Mouse (Mus musculus) G1E-ER4 (cell line): ENCODE data around the gene Rabggta. TPM values are rescaled to one million over a fixed set of nuclear protein-coding genes. Genes with fewer than 3 reads are reported as not detected.
A peak's percentile ranks its signal among the peaks of the same experiment; 100 is the strongest.

Source experiments
- GATA1 ChIP-seq: IDR thresholded peaks from one replicate; pipeline ENCODE4 v1.8.0; 2012; ENCODE audit warnings: low read length, inconsistent platforms
- polyA plus RNA-seq: library from polyadenylated mRNA; stranded (reverse); fragments of >175 nt; gene quantifications from 2 replicates; pipeline ENCODE4 v1.2.3, GENCODE M21; 2012

Gene Rabggta
- 19.2 and 26.8 TPM in 2 replicates for polyA plus RNA-seq

- no peak for TF ChIP-seq GATA1
Measured at GRCm38 (mm10) chr14:55721700-55722437, at the start of gene Rabggta. Rabggta (minus strand) TSS chr14:55722263.

- peak; percentile 49 for TF ChIP-seq GATA1
Measured at GRCm38 (mm10) chr14:55769087-55769703, 47.1 kb upstream of the Rabggta start.

GRCm38 (mm10) chr14:55768555-55768954 is 46.5 kb upstream of the Rabggta start:
- no peak for TF ChIP-seq GATA1

- no peak for TF ChIP-seq GATA1
Measured at GRCm38 (mm10) chr14:55767519-55768414, 45.7 kb upstream of the Rabggta start.

GRCm38 (mm10) chr14:55765696-55766095 is 43.6 kb upstream of the Rabggta start, which contains the start of gene Ltb4r1:
Ltb4r1 (plus strand) TSS chr14:55765962.
- TF ChIP-seq GATA1: no peak

- no peak for TF ChIP-seq GATA1
Measured at GRCm38 (mm10) chr14:55763166-55763565, 41.1 kb upstream of the Rabggta start.

- no peak for TF ChIP-seq GATA1
Measured at GRCm38 (mm10) chr14:55762001-55762821, 40.1 kb upstream of the Rabggta start.

- no peak for TF ChIP-seq GATA1
Measured at GRCm38 (mm10) chr14:55761163-55761562, 39.1 kb upstream of the Rabggta start, which contains the start of gene Ltb4r2. Ltb4r2 (plus strand) TSS chr14:55761428.

GRCm38 (mm10) chr14:55758363-55758784 is 36.3 kb upstream of the Rabggta start, which contains the start of gene Cideb:
Cideb (minus strand) TSS chr14:55758458.
- TF ChIP-seq GATA1: no peak

GRCm38 (mm10) chr14:55757566-55757965 is 35.5 kb upstream of the Rabggta start:
- TF ChIP-seq GATA1: no peak

- TF ChIP-seq GATA1: no peak
Measured at GRCm38 (mm10) chr14:55747051-55747847, 25.2 kb upstream of the Rabggta start.

- no peak for TF ChIP-seq GATA1
Measured at GRCm38 (mm10) chr14:55745861-55746237, 23.8 kb upstream of the Rabggta start.

- no peak for TF ChIP-seq GATA1
Measured at GRCm38 (mm10) chr14:55745180-55745860, 23.3 kb upstream of the Rabggta start, which contains the start of the genes Dhrs1 and Nop9. Dhrs1 (minus strand) TSS chr14:55745690. Nop9 (plus strand) TSS chr14:55745693.
